Mouse (Mus musculus) limb, embryonic 12.5 days (tissue): Measurements from ENCODE around the gene Brpf1. TPM values are rescaled to one million over a fixed set of nuclear protein-coding genes. Genes with fewer than 3 reads are reported as not detected.

ENCODE experiments used
- ATAC-seq: fragments of 200-750 bp; cut with Nextera tagmentation; 2 replicates; pipeline ENCODE4 v1.8.0; 2017; ENCODE audit warnings: low read depth, moderate TSS enrichment; ENCODE audit not compliant: insufficient number of reproducible peaks, insufficient read depth, low FRiP score, low TSS enrichment
- H3K27ac ChIP-seq: fragments of 300-500 bp; sonication (generic); 2 replicates; pipeline ENCODE4 v1.5.1; 2016; ENCODE audit warnings: mild to moderate bottlenecking, moderate library complexity
- H3K27me3 ChIP-seq: fragments of 300-500 bp; sonication (generic); 2 replicates; pipeline ENCODE4 v1.6.1; 2016; ENCODE audit warnings: mild to moderate bottlenecking, moderate library complexity
- H3K36me3 ChIP-seq: fragments of 300-500 bp; sonication (generic); 2 replicates; pipeline ENCODE4 v1.6.1; 2016; ENCODE audit warnings: mild to moderate bottlenecking, moderate library complexity
- H3K4me1 ChIP-seq: fragments of 300-500 bp; sonication (generic); replicated peaks from 2 replicates; pipeline ENCODE4 v1.6.1; 2016
- H3K4me2 ChIP-seq: fragments of 300-500 bp; sonication (generic); 2 replicates; pipeline ENCODE4 v1.6.1; 2016; ENCODE audit warnings: mild to moderate bottlenecking, moderate library complexity
- H3K4me3 ChIP-seq: fragments of 300-500 bp; sonication (generic); replicated peaks from 2 replicates; pipeline ENCODE4 v1.5.1; 2016; ENCODE audit warnings: mild to moderate bottlenecking
- H3K9ac ChIP-seq: fragments of 300-500 bp; sonication (generic); replicated peaks from 2 replicates; pipeline ENCODE4 v1.6.1; 2016; ENCODE audit warnings: mild to moderate bottlenecking, moderate library complexity
- H3K9me3 ChIP-seq: fragments of 300-500 bp; sonication (generic); 2 replicates; pipeline ENCODE4 v1.6.1; 2016; ENCODE audit warnings: mild to moderate bottlenecking, moderate library complexity
- WGBS: fragments of 180-500 bp; shearing (Covaris S2); methylation state at CpG from one replicate; pipeline ENCODE4 v1.1.7; 2016; 5-methylcytosine and 5-hydroxymethylcytosine counted together
- polyA plus RNA-seq: library from polyadenylated mRNA; unstranded; fragments of >200 nt; fragmentation: Nextera tagmentation; extraction: Ambion mirVana; gene quantifications from 2 replicates; pipeline ENCODE4 v1.2.1, GENCODE M21; 2016

Brpf1 gene
- 28.3 and 28.7 TPM in 2 replicates for polyA plus RNA-seq

DNA sequence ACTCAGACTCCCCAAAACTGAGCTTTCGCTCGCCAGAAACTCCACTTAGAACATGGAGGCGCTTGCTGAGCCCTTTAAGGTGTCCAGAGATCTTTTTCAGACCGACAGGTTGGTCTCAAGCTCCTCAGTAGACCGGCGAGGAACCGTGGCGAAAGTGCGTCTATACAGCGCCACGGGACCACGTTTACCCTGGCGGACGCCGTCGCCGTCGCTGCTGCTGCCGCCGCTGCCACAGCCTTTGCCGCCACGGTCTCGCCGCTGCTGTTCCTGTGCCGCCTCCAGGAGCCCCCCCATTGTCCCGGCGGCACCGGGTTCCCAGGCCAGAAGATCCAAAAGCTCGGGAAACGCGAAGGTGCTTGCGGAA, at the start of gene Brpf1:
Gene Brpf1 (plus strand): TSS at position 152 of the 364 bp plus-strand sequence.
- Histone ChIP-seq H3K4me1 (peaks cover 21% of the 10 kb centered on the region), H3K9me3 (no peaks in the 10 kb centered on the region), H3K27me3 (no peaks in the 10 kb centered on the region), H3K27ac (peak within 1 kb of the TSS; percentile 98), H3K36me3 (peaks cover 24% of the 10 kb centered on the region), H3K4me3 (peak within 1 kb of the TSS; percentile 98), H3K9ac (peak within 1 kb of the TSS; percentile 95), H3K4me2 (peak within 1 kb of the TSS; percentile 94)
- under 1% methylated on average over 32 of the region's 32 CpGs for WGBS
- peak; percentile 48 for ATAC-seq

- WGBS, result 78% methylated on average over 8 of the region's 8 CpGs
Measured at GRCm38 (mm10) chr6:113261174-113261858, 45.6 kb upstream of the Brpf1 start.

GRCm38 (mm10) chr6:113263531-113263930, 43.4 kb upstream of the Brpf1 start:
- 86% methylated on average over 6 of the region's 6 CpGs for WGBS
- Histone ChIP-seq H3K27me3 (no peaks in the 10 kb centered on the region), H3K4me1 (no peaks in the 10 kb centered on the region), H3K4me2 (no peak overlapping the region), H3K4me3 (no peak overlapping the region), H3K9ac (no peak overlapping the region), H3K36me3 (peaks cover 95% of the 10 kb centered on the region), H3K27ac (no peak overlapping the region), H3K9me3 (no peaks in the 10 kb centered on the region)
- no peak for ATAC-seq

More at GRCm38 (mm10) chr6:113261174-113261858, 45.6 kb upstream of the Brpf1 start:
- Histone ChIP-seq H3K4me2 (no peak overlapping the region), H3K36me3 (peaks cover 94% of the 10 kb centered on the region), H3K27ac (no peak overlapping the region), H3K9me3 (no peaks in the 10 kb centered on the region), H3K9ac (no peak overlapping the region), H3K27me3 (no peaks in the 10 kb centered on the region), H3K4me1 (no peaks in the 10 kb centered on the region), H3K4me3 (no peak overlapping the region)
- no peak for ATAC-seq

DNA sequence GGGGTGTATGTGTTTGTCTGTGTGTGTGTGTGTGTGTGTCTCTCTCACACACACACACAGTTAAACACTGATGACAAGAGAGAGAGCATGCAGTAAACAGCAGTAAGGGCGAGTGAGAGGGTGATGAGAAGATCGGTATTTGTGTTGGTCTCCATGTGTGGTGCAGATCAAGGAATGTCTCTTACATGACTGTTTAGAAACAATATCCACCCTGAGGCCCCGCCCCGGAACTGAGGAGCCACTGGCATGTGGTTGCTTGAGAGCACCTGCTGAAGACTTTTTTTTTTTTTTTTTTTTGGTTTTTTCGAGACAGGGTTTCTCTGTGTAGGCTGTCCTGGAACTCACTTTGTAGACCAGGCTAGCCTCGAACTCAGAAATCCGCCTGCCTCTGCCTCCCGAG, 42.5 kb upstream of the Brpf1 start:
- Histone ChIP-seq H3K4me2 (no peak overlapping the region), H3K27ac (no peak overlapping the region), H3K9me3 (no peaks in the 10 kb centered on the region), H3K36me3 (peaks cover 95% of the 10 kb centered on the region), H3K4me3 (no peak overlapping the region), H3K9ac (no peak overlapping the region), H3K4me1 (no peaks in the 10 kb centered on the region), H3K27me3 (no peaks in the 10 kb centered on the region)
- WGBS, result 91% methylated on average over 8 of the region's 8 CpGs
- no peak for ATAC-seq

DNA sequence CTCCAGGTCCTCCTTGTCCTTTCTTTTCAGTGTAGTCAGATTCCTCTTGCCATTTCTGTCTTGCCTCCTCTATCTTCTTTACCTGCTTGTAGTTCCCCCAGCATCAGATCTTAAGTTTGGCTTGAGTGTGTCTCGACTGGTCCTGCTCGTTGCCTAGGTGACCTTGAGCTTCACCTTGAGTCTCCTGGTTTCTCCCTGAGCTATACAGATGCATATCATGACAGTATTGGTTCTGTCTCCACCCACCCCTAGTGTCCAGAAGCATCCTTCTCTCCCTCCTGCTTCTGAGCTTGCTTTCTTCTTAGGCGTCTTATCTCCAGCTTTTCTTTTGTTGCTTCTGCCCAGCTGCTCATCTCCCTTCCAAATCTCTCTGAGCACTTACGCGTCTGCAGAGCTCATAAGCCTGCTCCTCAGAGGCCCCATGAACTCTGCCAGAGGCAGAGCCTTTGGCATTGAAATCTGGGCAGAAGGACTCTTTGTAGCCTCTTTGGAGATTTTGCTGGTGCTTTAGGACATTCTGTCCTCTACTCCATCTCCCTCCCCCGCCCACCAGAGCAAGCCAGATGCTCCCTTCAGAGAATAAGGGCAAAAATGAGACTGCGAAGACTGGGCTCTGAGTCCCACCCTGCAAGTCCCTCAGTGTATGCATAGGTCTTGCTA, 39.8 kb upstream of the Brpf1 start:
- H3K36me3 ChIP-seq, result peaks cover 96% of the 10 kb centered on the region

DNA sequence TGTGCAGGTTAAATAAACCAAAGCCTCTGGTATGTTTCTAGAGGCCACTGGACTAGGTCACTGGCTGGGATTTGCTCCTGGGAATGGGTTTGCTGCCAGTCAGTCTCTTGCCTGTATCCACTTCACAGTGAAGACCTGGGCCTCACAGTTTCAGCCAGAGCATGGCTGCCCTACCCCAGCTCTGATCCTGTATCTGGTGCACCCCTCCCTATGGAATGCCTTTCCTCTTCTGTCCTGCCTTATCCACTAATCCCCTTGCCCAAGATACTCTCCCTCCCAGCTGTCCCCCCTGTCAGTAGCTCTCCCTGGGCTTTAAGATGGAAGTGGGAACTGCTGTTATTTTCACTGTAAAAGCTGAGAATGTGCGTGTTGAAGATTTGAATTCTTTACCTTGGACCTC, 38.9 kb upstream of the Brpf1 start:
- WGBS, result 100% methylated on average over 1 of the region's 1 CpGs
- H3K9me3 ChIP-seq, result no peaks in the 10 kb centered on the region
- no peak for ATAC-seq
- H3K27ac ChIP-seq, result no peak overlapping the region
- no peak overlapping the region for H3K4me2 ChIP-seq
- H3K36me3 ChIP-seq, result peaks cover 96% of the 10 kb centered on the region
- no peaks in the 10 kb centered on the region for H3K27me3 ChIP-seq
- no peaks in the 10 kb centered on the region for H3K4me1 ChIP-seq
- no peak overlapping the region for H3K9ac ChIP-seq
- no peak overlapping the region for H3K4me3 ChIP-seq

More for the DNA sequence above, 39.8 kb upstream of the Brpf1 start:
- Histone ChIP-seq H3K4me2 (no peak overlapping the region), H3K9me3 (no peaks in the 10 kb centered on the region), H3K9ac (no peak overlapping the region), H3K4me1 (no peaks in the 10 kb centered on the region), H3K27me3 (no peaks in the 10 kb centered on the region), H3K27ac (no peak overlapping the region), H3K4me3 (no peak overlapping the region)
- ATAC-seq, result no peak
- WGBS, result 85% methylated on average over 7 of the region's 7 CpGs

DNA sequence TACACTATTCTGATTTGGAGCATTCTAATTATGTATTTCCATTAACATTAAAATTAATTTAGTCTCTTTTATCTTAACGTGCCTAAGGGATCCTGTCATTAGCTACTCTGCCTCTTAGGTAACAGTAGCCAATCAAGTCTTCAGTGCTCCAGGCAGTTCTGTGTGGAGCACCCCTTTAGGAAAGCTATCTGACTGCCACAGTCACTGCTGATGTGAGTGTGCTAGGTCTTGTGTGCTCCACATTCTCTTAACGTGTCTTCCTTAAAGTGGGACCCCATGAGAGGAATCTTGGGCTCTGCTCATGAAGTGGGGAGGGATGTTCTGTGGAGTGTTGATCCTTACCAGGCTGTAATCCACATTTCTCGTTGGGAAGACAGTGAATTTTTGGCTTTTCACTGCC, 34.6 kb upstream of the Brpf1 start:
- 85% methylated on average over 3 of the region's 3 CpGs for WGBS

DNA sequence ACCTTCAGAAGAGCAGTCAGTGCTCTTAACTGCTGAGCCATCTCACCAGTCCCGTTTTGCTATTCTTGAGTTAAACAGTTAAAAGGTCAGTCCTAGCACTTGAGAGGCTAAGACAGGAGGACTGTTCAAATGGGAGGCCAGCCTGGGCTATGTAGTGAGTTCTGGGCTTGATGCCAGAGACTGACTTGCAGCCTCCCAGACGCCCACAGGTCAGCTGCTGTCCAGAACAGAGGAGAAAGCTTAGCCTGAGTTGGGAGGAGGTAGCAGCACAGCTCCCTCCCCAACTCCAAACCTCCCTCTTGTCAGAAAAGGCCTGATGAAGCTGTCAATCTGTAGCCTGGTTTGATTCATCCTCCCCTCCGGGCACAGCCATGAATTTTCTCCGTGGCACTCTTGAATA, 30.1 kb upstream of the Brpf1 start:
- H3K4me2 ChIP-seq, result no peak overlapping the region
- no peak overlapping the region for H3K4me3 ChIP-seq
- no peak overlapping the region for H3K9ac ChIP-seq
- peaks cover 76% of the 10 kb centered on the region for H3K36me3 ChIP-seq
- no peak overlapping the region for H3K27ac ChIP-seq
- WGBS, result 76% methylated on average over 4 of the region's 4 CpGs
- H3K27me3 ChIP-seq, result peaks cover 8% of the 10 kb centered on the region
- no peaks in the 10 kb centered on the region for H3K4me1 ChIP-seq
- H3K9me3 ChIP-seq, result no peaks in the 10 kb centered on the region
- ATAC-seq, result no peak

More for the DNA sequence above, 34.6 kb upstream of the Brpf1 start:
- Histone ChIP-seq H3K4me2 (no peak overlapping the region), H3K4me1 (no peaks in the 10 kb centered on the region), H3K36me3 (peaks cover 93% of the 10 kb centered on the region), H3K27me3 (no peaks in the 10 kb centered on the region), H3K4me3 (no peak overlapping the region), H3K27ac (no peak overlapping the region), H3K9me3 (no peaks in the 10 kb centered on the region), H3K9ac (no peak overlapping the region)
- ATAC-seq, result no peak

GRCm38 (mm10) chr6:113281676-113282075, 25.3 kb upstream of the Brpf1 start:
- H3K9ac ChIP-seq, result no peak overlapping the region
- H3K27ac ChIP-seq, result no peak overlapping the region
- ATAC-seq, result 0 out of 2 replicates have a peak, but pooled peaks have one; percentile 18
- no peaks in the 10 kb centered on the region for H3K9me3 ChIP-seq
- peaks cover 11% of the 10 kb centered on the region for H3K4me1 ChIP-seq
- no peak overlapping the region for H3K4me3 ChIP-seq
- 62% methylated on average over 6 of the region's 6 CpGs for WGBS
- peaks cover 34% of the 10 kb centered on the region for H3K36me3 ChIP-seq
- peaks cover 51% of the 10 kb centered on the region for H3K27me3 ChIP-seq
- H3K4me2 ChIP-seq, result no peak overlapping the region

- peaks cover 28% of the 10 kb centered on the region for H3K36me3 ChIP-seq
- H3K9me3 ChIP-seq, result no peaks in the 10 kb centered on the region
- H3K27ac ChIP-seq, result no peak within 1 kb of the TSS
- ATAC-seq, result peak; percentile 79; the same call in 1 of the 2 replicates
- H3K4me1 ChIP-seq, result peaks cover 11% of the 10 kb centered on the region
- peaks cover 51% of the 10 kb centered on the region for H3K27me3 ChIP-seq
- H3K4me3 ChIP-seq, result peak within 1 kb of the TSS; percentile 26
- whole genome bisulfite sequencing, result 2% methylated on average over 37 of the region's 37 CpGs
- H3K9ac ChIP-seq, result no peak within 1 kb of the TSS
- H3K4me2 ChIP-seq, result peak within 1 kb of the TSS; percentile 48
Measured at GRCm38 (mm10) chr6:113282101-113282802, 24.7 kb upstream of the Brpf1 start, which contains the start of gene Cpne9. Gene Cpne9 (plus strand): TSS chr6:113282307.

GRCm38 (mm10) chr6:113282969-113283368, 24.0 kb upstream of the Brpf1 start:
- Histone ChIP-seq H3K27ac (no peak overlapping the region), H3K4me3 (no peak overlapping the region), H3K36me3 (peaks cover 21% of the 10 kb centered on the region), H3K27me3 (peaks cover 51% of the 10 kb centered on the region), H3K4me1 (peaks cover 11% of the 10 kb centered on the region), H3K9me3 (no peaks in the 10 kb centered on the region), H3K4me2 (peak overlapping the region; percentile 6; the same call in 1 of the 2 replicates), H3K9ac (no peak overlapping the region)
- 0 out of 2 replicates have a peak, but pooled peaks have one; percentile 1 for ATAC-seq
- 3% methylated on average over 22 of the region's 22 CpGs for WGBS
